Mouse (Mus musculus) liver, adult 2 months (tissue): ENCODE data around the gene Slc13a4. TPM values are rescaled to one million over a fixed set of nuclear protein-coding genes. Genes with fewer than 3 reads are reported as not detected.

Experiments used
- DNase-seq: peaks from one replicate; pipeline ENCODE4 v3.0.0-alpha.2; 2011; ENCODE audit warnings: low read depth, low spot score; ENCODE audit errors: extremely low read depth
- H3K27ac ChIP-seq: fragments of 200-500 bp; replicated peaks from 2 replicates; pipeline ENCODE4 v1.5.1; 2012; ENCODE audit warnings: low read depth, mild to moderate bottlenecking, control low read depth, inconsistent platforms, low read length; ENCODE audit not compliant: insufficient read depth
- H3K27me3 ChIP-seq: fragments of 200-500 bp; 2 replicates; pipeline ENCODE4 v1.6.1; 2012; ENCODE audit warnings: mild to moderate bottlenecking, moderate library complexity, low read length, inconsistent platforms; ENCODE audit not compliant: control insufficient read depth, insufficient read depth
- H3K36me3 ChIP-seq: fragments of 200-500 bp; 2 replicates; pipeline ENCODE4 v1.6.1; 2012; ENCODE audit warnings: low read length, inconsistent platforms; ENCODE audit not compliant: control insufficient read depth, insufficient read depth
- H3K4me1 ChIP-seq: fragments of 200-500 bp; 2 replicates; pipeline ENCODE4 v1.6.1; 2011; ENCODE audit warnings: low read length; ENCODE audit not compliant: control insufficient read depth, insufficient read depth
- H3K4me3 ChIP-seq: fragments of 200-500 bp; 2 replicates; pipeline ENCODE4 v1.5.1; 2011; ENCODE audit warnings: low read depth, mild to moderate bottlenecking, control low read depth, low read length, moderate library complexity; ENCODE audit not compliant: insufficient read depth
- H3K79me2 ChIP-seq: fragments of 200-500 bp; 2 replicates; pipeline ENCODE4 v1.6.1; 2012; ENCODE audit warnings: inconsistent platforms, mild to moderate bottlenecking, low read length, moderate library complexity; ENCODE audit not compliant: control insufficient read depth, insufficient read depth
- H3K9ac ChIP-seq: fragments of 200-500 bp; 2 replicates; pipeline ENCODE4 v1.6.1; 2012; ENCODE audit warnings: low read depth, mild to moderate bottlenecking, control low read depth, inconsistent platforms, low read length
- CTCF ChIP-seq: fragments of 200-500 bp; IDR thresholded peaks from 2 replicates; pipeline ENCODE4 v1.5.1; 2011; ENCODE audit warnings: low read depth, low read length, control low read depth
- POLR2A ChIP-seq: fragments of 200-500 bp; IDR thresholded peaks from 2 replicates; pipeline ENCODE4 v1.6.1; 2011; ENCODE audit warnings: low read length, control low read depth; ENCODE audit not compliant: insufficient read depth; ENCODE audit errors: extremely low read depth
- WGBS: fragments of 180-500 bp; shearing (Covaris S2); methylation state at CpG from one replicate; pipeline ENCODE4 v1.1.7; 2018; 5-methylcytosine and 5-hydroxymethylcytosine counted together
- polyA plus RNA-seq: library from polyadenylated mRNA; depleted of rRNA; stranded (reverse); fragments of >200 nt; gene quantifications from 2 replicates; pipeline ENCODE4 v1.2.3, GENCODE M21; 2012
- total RNA-seq: library from RNA; depleted of rRNA; stranded (reverse); fragments of >200 nt; gene quantifications from 2 replicates; pipeline ENCODE4 v1.2.3, GENCODE M21; 2014

Slc13a4 gene
- total and polyA plus RNA-seq, 2 experiments, result 0.09 to 0.10 TPM

DNA sequence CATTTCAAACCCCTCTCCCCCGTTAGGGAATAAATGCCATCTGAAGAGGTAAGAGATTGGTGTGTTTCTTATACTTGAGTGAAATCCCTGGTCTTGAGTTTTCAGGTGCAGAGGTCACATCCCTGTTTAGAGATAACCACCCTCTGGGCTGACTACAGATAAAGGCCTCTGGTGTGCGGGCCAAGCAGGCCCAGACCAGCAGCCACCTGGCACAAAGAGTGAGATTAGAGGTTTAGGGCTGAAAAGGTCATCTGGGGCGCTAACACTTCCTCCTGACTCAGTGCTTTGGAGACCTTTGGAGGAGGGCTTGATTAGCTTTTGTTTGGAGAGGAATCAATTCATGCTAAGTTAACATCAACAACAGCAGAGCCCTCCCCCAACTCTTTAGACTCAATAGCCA is 25.7 kb upstream of the Slc13a4 start:
- TF ChIP-seq CTCF, result no peak
- TF ChIP-seq POLR2A, result no peak
- 40% methylated on average over 3 of the region's 3 CpGs for WGBS
- DNase-seq, result peak; percentile 62
- H3K9ac ChIP-seq, result no peak overlapping the region
- H3K27ac ChIP-seq, result no peak overlapping the region
- no peaks in the 10 kb centered on the region for H3K36me3 ChIP-seq
- H3K4me3 ChIP-seq, result no peak overlapping the region
- H3K79me2 ChIP-seq, result no peaks in the 10 kb centered on the region
- H3K27me3 ChIP-seq, result no peaks in the 10 kb centered on the region
- no peaks in the 10 kb centered on the region for H3K4me1 ChIP-seq

DNA sequence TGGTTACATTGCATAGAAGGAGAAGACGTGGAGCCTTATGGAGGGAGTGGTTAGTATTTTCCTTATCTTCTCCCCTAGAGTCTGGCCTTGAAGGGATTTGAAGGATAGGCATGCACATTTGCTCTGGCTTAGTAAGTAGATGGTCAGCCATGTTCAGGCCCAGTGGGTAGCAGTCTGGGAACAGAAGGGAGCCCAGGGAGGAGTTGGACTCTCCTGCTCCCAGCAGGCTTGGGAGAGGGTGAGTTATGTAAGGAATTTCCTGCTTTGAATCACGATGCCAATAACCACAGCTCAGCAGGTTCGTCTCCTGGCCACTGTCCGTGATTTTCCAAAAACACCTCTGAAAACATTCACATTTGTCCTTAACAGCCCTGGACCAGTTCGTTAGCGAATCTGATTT is 22.9 kb upstream of the Slc13a4 start:
- no peak for DNase-seq
- TF ChIP-seq CTCF (no peak), POLR2A (no peak)
- WGBS, result 60% methylated on average over 6 of the region's 6 CpGs

DNA sequence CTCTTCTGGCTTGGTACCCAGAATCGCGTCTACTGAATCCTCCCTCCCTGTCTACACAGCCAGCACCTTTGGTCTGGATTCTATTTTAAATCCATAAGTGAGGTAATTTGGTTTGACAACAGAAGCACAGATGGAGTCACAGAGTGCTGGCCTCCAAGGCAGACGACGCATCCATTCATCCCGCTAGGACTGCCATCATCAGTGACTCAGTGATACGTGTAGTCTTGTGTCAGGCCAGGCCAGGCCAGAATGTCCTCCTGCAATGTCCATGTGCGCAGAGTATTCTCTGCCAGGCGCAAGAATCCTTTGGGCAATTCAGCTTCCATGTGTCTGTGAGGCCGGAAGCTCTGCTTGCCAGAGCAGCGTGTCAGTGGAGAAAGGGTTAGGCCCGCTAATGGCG is 22.0 kb upstream of the Slc13a4 start:
- Histone ChIP-seq H3K79me2 (no peaks in the 10 kb centered on the region), H3K27me3 (no peaks in the 10 kb centered on the region), H3K9ac (no peak overlapping the region), H3K4me3 (no peak overlapping the region), H3K27ac (no peak overlapping the region), H3K4me1 (no peaks in the 10 kb centered on the region), H3K36me3 (no peaks in the 10 kb centered on the region)
- no peak for TF ChIP-seq POLR2A
- no peak for TF ChIP-seq CTCF
- WGBS, result 98% methylated on average over 12 of the region's 12 CpGs
- DNase-seq, result no peak

More for the DNA sequence above, 22.9 kb upstream of the Slc13a4 start:
- Histone ChIP-seq H3K27ac (no peak overlapping the region), H3K9ac (no peak overlapping the region), H3K4me3 (no peak overlapping the region), H3K27me3 (no peaks in the 10 kb centered on the region), H3K79me2 (no peaks in the 10 kb centered on the region), H3K36me3 (no peaks in the 10 kb centered on the region), H3K4me1 (no peaks in the 10 kb centered on the region)

DNA sequence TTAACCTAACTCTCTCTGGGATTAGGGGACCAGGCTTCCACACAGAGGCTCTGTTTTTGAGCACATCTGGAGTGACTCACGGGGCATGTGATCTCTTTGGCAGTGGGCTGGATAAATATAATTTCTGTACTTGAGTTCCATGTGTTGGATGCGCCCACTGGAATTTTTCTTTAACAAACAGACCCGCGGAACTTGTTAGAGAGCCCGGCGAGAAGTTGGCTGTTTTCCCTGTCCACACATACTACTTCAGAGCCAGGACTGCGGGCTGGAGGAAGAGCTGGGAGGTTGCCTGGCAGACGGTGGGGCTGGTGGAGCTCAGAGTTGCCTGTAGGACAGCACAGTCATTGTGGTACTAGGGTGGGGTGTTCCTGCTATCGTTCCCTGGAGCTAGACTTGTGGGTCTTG is 18.2 kb upstream of the Slc13a4 start, which contains the start of gene Fam180a:
TSS of gene Fam180a (minus strand) at position 31 of the 405 bp plus-strand sequence.
- H3K36me3 ChIP-seq, result no peaks in the 10 kb centered on the region
- H3K79me2 ChIP-seq, result no peaks in the 10 kb centered on the region
- 0 out of 2 replicates have a peak within 1 kb of the TSS, but pooled peaks have one; percentile 17 for H3K27ac ChIP-seq
- no peaks in the 10 kb centered on the region for H3K27me3 ChIP-seq
- H3K4me3 ChIP-seq, result no peak within 1 kb of the TSS; the same call in 1 of the 2 replicates
- H3K4me1 ChIP-seq, result no peaks in the 10 kb centered on the region
- no peak within 1 kb of the TSS for H3K9ac ChIP-seq
- TF ChIP-seq POLR2A, result no peak
- TF ChIP-seq CTCF, result no peak
- WGBS, result 27% methylated on average over 9 of the region's 9 CpGs
- DNase-seq, result peak; percentile 35

DNA sequence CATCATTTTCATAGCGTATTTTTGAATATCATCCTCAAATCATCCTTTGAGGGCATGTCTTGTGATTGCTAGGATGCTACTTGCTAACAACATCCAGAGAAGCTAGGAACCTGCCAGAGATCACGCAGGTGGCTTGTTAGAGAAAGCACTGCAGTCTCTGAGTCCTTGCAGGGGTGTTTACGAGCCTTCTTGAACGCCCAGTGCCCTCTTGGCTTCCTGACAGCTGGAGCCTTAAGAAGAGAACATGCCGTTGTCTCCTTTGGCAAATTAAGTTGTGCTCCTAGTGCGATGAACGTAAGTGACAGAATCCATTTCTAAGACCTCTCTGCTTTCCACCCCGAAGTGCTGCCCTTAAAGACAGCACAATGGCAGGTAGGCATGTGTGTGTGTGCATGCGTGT is 16.4 kb upstream of the Slc13a4 start:
- Histone ChIP-seq H3K4me3 (no peak overlapping the region), H3K27ac (no peak overlapping the region), H3K36me3 (no peaks in the 10 kb centered on the region), H3K9ac (no peak overlapping the region), H3K79me2 (no peaks in the 10 kb centered on the region), H3K4me1 (no peaks in the 10 kb centered on the region), H3K27me3 (no peaks in the 10 kb centered on the region)
- WGBS, result 88% methylated on average over 9 of the region's 9 CpGs
- DNase-seq, result no peak
- TF ChIP-seq POLR2A (no peak), CTCF (no peak)

DNA sequence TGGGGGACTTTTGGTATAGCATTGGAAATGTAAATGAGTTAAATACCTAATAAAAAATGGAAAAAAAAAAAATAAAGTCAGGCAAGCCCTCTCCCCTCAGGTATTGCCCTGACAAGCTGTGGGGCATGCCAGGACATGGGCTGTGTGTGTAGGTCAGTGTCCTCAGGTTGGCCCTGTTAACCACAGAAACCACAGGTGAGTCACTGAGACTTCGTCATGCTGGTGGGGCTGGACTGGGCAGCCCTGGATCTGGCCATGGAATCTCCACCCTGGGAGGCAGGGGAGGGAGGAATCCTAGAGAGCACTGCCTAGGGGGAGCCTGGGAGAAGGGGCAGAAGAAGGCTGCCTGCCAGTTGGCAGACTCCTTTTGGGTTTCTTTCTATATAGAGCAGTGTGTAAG is 15.1 kb upstream of the Slc13a4 start:
- TF ChIP-seq CTCF, result no peak
- TF ChIP-seq POLR2A, result no peak
- no peak overlapping the region for H3K4me3 ChIP-seq
- 19% methylated on average over 1 of the region's 1 CpGs for WGBS
- no peak overlapping the region for H3K27ac ChIP-seq
- H3K36me3 ChIP-seq, result no peaks in the 10 kb centered on the region
- no peaks in the 10 kb centered on the region for H3K79me2 ChIP-seq
- no peaks in the 10 kb centered on the region for H3K4me1 ChIP-seq
- DNase-seq, result no peak
- no peaks in the 10 kb centered on the region for H3K27me3 ChIP-seq
- H3K9ac ChIP-seq, result no peak overlapping the region
